Mouse (Mus musculus): ENCODE measurements around the gene Aftph.

- TF ChIP-seq CTCF (conservative IDR thresholded peaks at IDR 0.05; ENCODE audit: low read length) (peak; percentile 66), NANOG (IDR thresholded peaks at IDR 0.05; ENCODE audit: borderline replicate concordance, low read length) (no peak), POU5F1 (IDR thresholded peaks at IDR 0.05; ENCODE audit: borderline replicate concordance, low read length) (no peak)
Observed at GRCm38 (mm10) chr11:20742361-20742897, 1.0 kb upstream of the Aftph start.
